Mouse (Mus musculus) stomach, embryonic 14.5 days (tissue): ENCODE data around the gene Fam196b. TPM values are rescaled to one million over a fixed set of nuclear protein-coding genes. Genes with fewer than 3 reads are reported as not detected.

Experiments
- ATAC-seq: fragments of 200-750 bp; cut with Nextera tagmentation; 2 replicates; pipeline ENCODE4 v1.8.0; 2017; ENCODE audit warnings: low read depth, moderate TSS enrichment; ENCODE audit not compliant: insufficient number of reproducible peaks, insufficient read depth, low FRiP score
- H3K27ac ChIP-seq: fragments of 300-500 bp; sonication (generic); 2 replicates; pipeline ENCODE4 v1.5.1; 2014; ENCODE audit warnings: mild to moderate bottlenecking, low read length, moderate library complexity, mixed read lengths
- H3K27me3 ChIP-seq: fragments of 300-500 bp; sonication (generic); 2 replicates; pipeline ENCODE4 v1.6.1; 2014; ENCODE audit warnings: low read length, control low read depth, mixed read lengths; ENCODE audit not compliant: control insufficient read depth, insufficient read depth
- H3K36me3 ChIP-seq: fragments of 300-500 bp; sonication (generic); 2 replicates; pipeline ENCODE4 v1.6.1; 2014; ENCODE audit warnings: mild to moderate bottlenecking, control low read depth, low read length, moderate library complexity, mixed read lengths; ENCODE audit not compliant: control insufficient read depth, insufficient read depth
- H3K4me1 ChIP-seq: fragments of 300-500 bp; sonication (generic); 2 replicates; pipeline ENCODE4 v1.6.1; 2014; ENCODE audit warnings: low read length, control low read depth, mixed read lengths; ENCODE audit not compliant: control insufficient read depth, insufficient read depth
- H3K4me2 ChIP-seq: fragments of 300-500 bp; sonication (generic); replicated peaks from 2 replicates; pipeline ENCODE4 v1.6.1; 2014; ENCODE audit warnings: low read depth, low read length, control low read depth
- H3K4me3 ChIP-seq: fragments of 300-500 bp; sonication (generic); 2 replicates; pipeline ENCODE4 v1.5.1; 2014; ENCODE audit warnings: low read depth, low read length, control low read depth
- H3K9ac ChIP-seq: fragments of 300-500 bp; sonication (generic); replicated peaks from 2 replicates; pipeline ENCODE4 v1.6.1; 2014; ENCODE audit warnings: low read depth, mild to moderate bottlenecking, control low read depth, low read length, moderate library complexity, mixed read lengths
- H3K9me3 ChIP-seq: fragments of 300-500 bp; sonication (generic); 2 replicates; pipeline ENCODE4 v1.6.1; 2016; ENCODE audit warnings: low read depth, low read length, control low read depth; ENCODE audit not compliant: control insufficient read depth
- WGBS: fragments of 180-500 bp; shearing (Covaris S2); extraction: QIAGEN DNeasy Blood & Tissue Kit; methylation state at CpG from one replicate; pipeline ENCODE4 v1.1.7; 2014; 5-methylcytosine and 5-hydroxymethylcytosine counted together
- polyA plus RNA-seq: library from polyadenylated mRNA; unstranded; fragments of >200 nt; fragmentation: Nextera tagmentation; extraction: Ambion mirVana; gene quantifications from 2 replicates; pipeline ENCODE4 v1.2.1, GENCODE M21; 2014

Gene Fam196b
- polyA plus RNA-seq, 1 experiment from 2014 or later: 0.04 TPM

DNA sequence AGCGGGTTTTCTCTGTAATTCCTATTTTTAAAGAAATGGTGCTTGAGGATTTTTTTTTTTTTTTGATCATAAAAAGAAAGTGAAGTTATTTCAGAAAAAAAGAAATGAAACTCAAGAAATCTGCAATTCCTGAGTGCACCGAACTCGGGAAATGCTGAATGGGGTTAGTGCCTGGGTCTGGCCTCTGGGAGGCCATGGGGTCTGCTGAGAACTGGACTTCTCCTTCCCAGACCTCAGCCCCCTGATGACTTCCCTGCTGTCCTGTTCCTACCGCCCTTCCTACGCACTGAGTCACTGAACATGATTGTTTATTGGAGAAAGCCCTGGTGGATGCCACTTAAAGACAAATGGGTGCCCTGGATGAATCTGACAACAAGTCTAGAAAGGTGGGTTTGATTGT, 112.6 kb downstream of the Fam196b start:
- H3K4me1 ChIP-seq: no peaks in the 10 kb centered on the region
- no peaks in the 10 kb centered on the region for H3K36me3 ChIP-seq
- H3K27me3 ChIP-seq: no peaks in the 10 kb centered on the region
- WGBS: 83% methylated on average over 5 of the region's 5 CpGs
- no peak overlapping the region for H3K4me2 ChIP-seq
- H3K27ac ChIP-seq: no peak overlapping the region
- no peak overlapping the region for H3K9ac ChIP-seq
- no peaks in the 10 kb centered on the region for H3K9me3 ChIP-seq
- no peak overlapping the region for H3K4me3 ChIP-seq
- no peak for ATAC-seq

DNA sequence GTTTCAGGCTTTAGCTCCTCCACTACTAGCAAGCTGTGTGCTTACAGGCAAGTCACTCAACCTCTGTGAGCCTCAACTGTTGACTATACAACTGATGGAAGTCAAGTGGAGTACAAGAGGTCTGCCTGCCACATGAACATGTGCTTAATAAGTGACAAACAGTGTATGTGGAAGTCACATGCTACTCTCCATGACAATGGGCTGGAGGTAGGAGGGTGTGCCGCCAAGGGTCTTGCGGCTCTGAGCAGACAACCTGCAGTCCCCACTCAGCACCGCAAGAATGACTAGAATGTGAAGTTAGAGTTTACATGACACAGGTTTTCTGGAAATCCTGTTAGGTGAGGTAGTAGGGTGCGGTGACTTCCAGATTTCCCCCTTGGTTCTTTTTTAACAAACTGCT, 116.3 kb downstream of the Fam196b start:
- Histone ChIP-seq H3K9ac (no peak overlapping the region), H3K4me1 (no peaks in the 10 kb centered on the region), H3K9me3 (no peaks in the 10 kb centered on the region), H3K27me3 (no peaks in the 10 kb centered on the region), H3K36me3 (no peaks in the 10 kb centered on the region), H3K4me3 (no peak overlapping the region), H3K27ac (no peak overlapping the region), H3K4me2 (no peak overlapping the region)
- 59% methylated on average over 4 of the region's 4 CpGs for WGBS
- ATAC-seq: no peak

DNA sequence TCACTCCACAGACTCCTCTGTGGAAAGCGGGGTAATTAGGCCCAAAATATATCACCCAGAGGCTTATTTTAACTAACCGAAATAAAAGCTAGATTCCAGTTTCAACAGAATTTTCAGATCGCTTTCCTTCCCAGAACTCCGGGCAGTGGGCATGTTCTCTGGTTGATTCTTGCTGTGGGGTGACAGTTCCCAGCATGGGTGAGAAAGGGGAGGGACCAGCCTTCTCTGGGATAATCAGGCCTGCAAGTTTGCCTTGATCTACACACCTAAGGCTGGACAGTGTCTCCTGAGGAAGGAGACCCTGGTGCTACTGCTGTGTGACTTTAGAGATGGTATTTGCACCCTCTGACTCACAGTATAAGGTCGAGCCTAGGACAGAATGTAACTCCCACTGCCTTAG, 116.7 kb downstream of the Fam196b start:
- 49% methylated on average over 5 of the region's 5 CpGs for WGBS
- H3K9me3 ChIP-seq: no peaks in the 10 kb centered on the region
- H3K4me1 ChIP-seq: no peaks in the 10 kb centered on the region
- no peak for ATAC-seq
- no peaks in the 10 kb centered on the region for H3K27me3 ChIP-seq
- no peak overlapping the region for H3K27ac ChIP-seq
- H3K4me2 ChIP-seq: no peak overlapping the region
- no peaks in the 10 kb centered on the region for H3K36me3 ChIP-seq
- no peak overlapping the region for H3K4me3 ChIP-seq
- H3K9ac ChIP-seq: no peak overlapping the region

DNA sequence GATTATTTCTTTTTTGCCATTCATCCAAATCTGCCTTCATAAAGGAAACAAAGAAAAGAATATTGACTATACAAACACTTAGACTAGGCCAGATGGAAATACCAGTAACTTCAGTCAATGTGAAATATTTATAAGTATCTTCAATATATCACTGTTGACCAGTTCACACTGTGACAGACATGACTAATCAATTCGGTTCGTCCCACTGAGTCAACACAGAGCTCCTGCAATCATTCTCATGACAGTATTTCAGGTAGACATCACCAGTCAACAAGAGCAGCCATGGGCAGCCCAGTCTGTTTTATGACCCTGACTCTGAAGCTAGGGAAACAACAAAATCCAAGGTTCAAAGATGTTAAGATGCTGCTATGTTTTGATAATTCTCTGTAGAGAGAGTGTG, 117.4 kb downstream of the Fam196b start:
- Histone ChIP-seq H3K4me3 (no peak overlapping the region), H3K36me3 (no peaks in the 10 kb centered on the region), H3K27ac (no peak overlapping the region), H3K27me3 (no peaks in the 10 kb centered on the region), H3K9ac (no peak overlapping the region), H3K4me1 (no peaks in the 10 kb centered on the region), H3K4me2 (no peak overlapping the region), H3K9me3 (no peaks in the 10 kb centered on the region)
- WGBS: 61% methylated on average over 2 of the region's 2 CpGs
- ATAC-seq: no peak

DNA sequence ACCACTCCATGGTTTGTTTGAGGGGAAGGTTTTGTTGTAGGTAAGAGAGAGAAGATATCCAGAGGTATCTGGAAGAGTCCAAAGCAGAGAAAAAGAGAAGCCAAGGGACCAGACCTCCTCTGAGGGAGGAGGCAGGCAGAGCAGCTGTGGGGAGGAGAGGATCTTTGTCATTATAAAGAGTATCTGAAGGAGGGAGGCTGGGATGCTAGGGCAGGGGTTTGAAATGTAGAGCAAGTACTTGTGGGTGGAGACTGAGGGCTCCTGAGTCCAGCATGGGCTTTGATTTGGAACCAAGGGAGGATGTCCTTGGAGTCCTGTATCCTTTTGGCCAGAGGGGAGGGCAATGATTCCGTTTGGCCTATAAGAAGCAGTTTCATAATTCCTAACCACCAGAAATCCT, 122.8 kb downstream of the Fam196b start:
- Histone ChIP-seq H3K27me3 (no peaks in the 10 kb centered on the region), H3K4me3 (no peak overlapping the region), H3K27ac (no peak overlapping the region), H3K4me1 (no peaks in the 10 kb centered on the region), H3K36me3 (no peaks in the 10 kb centered on the region), H3K9me3 (no peaks in the 10 kb centered on the region), H3K4me2 (no peak overlapping the region), H3K9ac (no peak overlapping the region)
- ATAC-seq: no peak
- WGBS: 67% methylated on average over 1 of the region's 1 CpGs

DNA sequence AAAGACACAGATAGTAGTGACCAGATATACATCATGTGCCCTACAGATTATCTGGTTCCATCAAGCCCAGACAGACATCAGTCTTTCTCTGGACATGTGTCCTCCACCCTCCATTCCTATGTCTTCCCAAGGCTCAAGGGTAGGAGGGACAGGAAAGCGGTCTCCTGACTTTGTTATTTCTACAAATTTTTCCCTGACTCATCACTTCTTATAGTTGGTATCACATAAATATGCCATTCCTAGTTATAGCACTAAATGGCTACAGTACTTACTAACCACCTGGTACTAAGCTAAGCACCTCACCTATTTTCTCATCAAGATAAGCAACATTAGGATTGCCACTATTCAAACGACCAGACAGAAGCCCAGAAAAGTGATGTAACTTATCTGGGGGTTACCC, 123.8 kb downstream of the Fam196b start:
- no peak for ATAC-seq
- Histone ChIP-seq H3K36me3 (no peaks in the 10 kb centered on the region), H3K4me3 (no peak overlapping the region), H3K27me3 (no peaks in the 10 kb centered on the region), H3K27ac (no peak overlapping the region), H3K4me1 (no peaks in the 10 kb centered on the region), H3K9ac (no peak overlapping the region), H3K9me3 (no peaks in the 10 kb centered on the region), H3K4me2 (no peak overlapping the region)
- WGBS: 59% methylated on average over 2 of the region's 2 CpGs

DNA sequence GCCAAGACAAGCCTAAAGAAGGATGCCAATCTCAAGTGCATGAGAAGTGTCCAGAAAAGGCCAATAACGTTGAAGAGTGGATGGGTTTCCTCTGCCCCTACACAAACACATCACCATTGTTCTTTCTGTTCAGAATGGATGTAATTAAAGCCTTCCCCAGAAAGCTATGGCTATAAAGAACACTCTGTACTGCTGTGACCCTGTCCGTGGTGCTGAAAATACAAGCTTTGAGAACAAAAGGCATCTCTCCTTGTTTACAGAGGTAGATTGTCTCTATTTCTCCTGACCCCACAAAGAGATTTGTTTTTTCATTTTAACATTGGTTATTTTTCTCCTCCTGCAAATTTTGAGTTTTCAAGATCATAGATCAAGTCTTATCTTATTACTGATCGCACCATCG, 133.3 kb downstream of the Fam196b start:
- no peak overlapping the region for H3K27ac ChIP-seq
- no peaks in the 10 kb centered on the region for H3K36me3 ChIP-seq
- H3K27me3 ChIP-seq: no peaks in the 10 kb centered on the region
- H3K4me3 ChIP-seq: no peak overlapping the region
- no peak overlapping the region for H3K4me2 ChIP-seq
- H3K4me1 ChIP-seq: no peaks in the 10 kb centered on the region
- no peak overlapping the region for H3K9ac ChIP-seq
- 43% methylated on average over 4 of the region's 4 CpGs for WGBS
- no peaks in the 10 kb centered on the region for H3K9me3 ChIP-seq
- ATAC-seq: no peak

DNA sequence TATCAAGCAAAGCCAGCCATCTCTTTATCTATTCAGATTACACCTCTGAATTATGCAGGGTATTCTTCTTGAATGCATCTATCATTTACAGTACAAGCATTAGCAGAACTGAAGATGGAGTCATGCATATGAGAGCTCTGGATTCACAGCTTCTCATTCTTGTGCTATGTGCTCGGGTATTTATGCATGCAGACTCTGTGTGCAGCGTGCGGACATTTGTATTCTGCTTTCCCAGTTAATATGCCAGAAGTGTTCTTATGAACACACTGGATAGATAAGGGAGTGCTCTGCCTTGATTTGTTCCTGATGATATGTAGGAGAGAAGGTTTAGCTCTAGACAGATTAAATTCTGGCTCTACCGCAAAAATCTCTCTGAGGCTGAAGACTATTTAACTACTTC, 135.3 kb downstream of the Fam196b start:
- ATAC-seq: no peak
- no peaks in the 10 kb centered on the region for H3K4me1 ChIP-seq
- no peaks in the 10 kb centered on the region for H3K9me3 ChIP-seq
- H3K4me2 ChIP-seq: no peak overlapping the region
- no peaks in the 10 kb centered on the region for H3K27me3 ChIP-seq
- H3K9ac ChIP-seq: no peak overlapping the region
- H3K4me3 ChIP-seq: no peak overlapping the region
- no peaks in the 10 kb centered on the region for H3K36me3 ChIP-seq
- WGBS: 94% methylated on average over 4 of the region's 4 CpGs
- H3K27ac ChIP-seq: no peak overlapping the region

DNA sequence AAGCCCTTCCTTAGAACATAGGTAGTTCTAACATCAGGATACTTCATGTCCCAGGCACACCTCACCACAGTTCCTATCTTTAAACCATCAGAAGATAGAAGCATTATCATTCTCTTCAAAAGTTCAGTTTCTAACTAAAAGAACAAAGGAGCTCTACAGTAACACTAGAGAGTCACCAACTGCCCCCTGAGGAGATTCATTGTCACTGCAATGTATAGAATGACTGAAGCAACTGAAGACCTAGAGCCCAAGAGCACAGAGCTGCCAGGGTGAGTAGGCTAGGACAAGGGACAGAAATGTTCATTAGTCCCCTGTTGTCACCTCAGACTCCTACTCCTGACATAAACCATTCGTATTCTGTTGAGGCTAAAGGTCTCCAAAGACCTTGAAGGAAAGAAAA, 152.4 kb downstream of the Fam196b start:
- no peak for ATAC-seq
- Histone ChIP-seq H3K9ac (no peak overlapping the region), H3K27ac (no peak overlapping the region), H3K4me3 (no peak overlapping the region), H3K36me3 (no peaks in the 10 kb centered on the region), H3K4me2 (no peak overlapping the region), H3K9me3 (no peaks in the 10 kb centered on the region), H3K27me3 (no peaks in the 10 kb centered on the region), H3K4me1 (no peaks in the 10 kb centered on the region)
- WGBS: 63% methylated on average over 1 of the region's 1 CpGs
